Mouse (Mus musculus) cortical plate, adult 2 months (tissue): ENCODE measurements at regions not wholly inside any gene's neighbourhood (a gene's known extent, or its start where the extent isn't known, plus 50 kb on each side); places are given as distances from the start of the nearest gene placed in this dataset.

Source experiments
- H3K27ac ChIP-seq: fragments of 200-500 bp; 2 replicates; pipeline ENCODE4 v1.5.1; 2012; ENCODE audit warnings: low read length, control low read depth, inconsistent platforms; ENCODE audit not compliant: insufficient read depth
- H3K4me1 ChIP-seq: fragments of 200-500 bp; 2 replicates; pipeline ENCODE4 v1.6.1; 2011; ENCODE audit warnings: low read length; ENCODE audit not compliant: control insufficient read depth, insufficient read depth
- H3K4me3 ChIP-seq: fragments of 200-500 bp; 2 replicates; pipeline ENCODE4 v1.5.1; 2011; ENCODE audit warnings: mild to moderate bottlenecking, low read length, control low read depth; ENCODE audit not compliant: insufficient read depth
- CTCF ChIP-seq: fragments of 200-500 bp; IDR thresholded peaks from 2 replicates; pipeline ENCODE4 v1.5.1; 2011; ENCODE audit warnings: mild to moderate bottlenecking, control low read depth, low read length; ENCODE audit not compliant: insufficient read depth; ENCODE audit errors: extremely low read depth
- POLR2A ChIP-seq: fragments of 200-500 bp; IDR thresholded peaks from 2 replicates; pipeline ENCODE4 v1.6.1; 2011; ENCODE audit warnings: mild to moderate bottlenecking, low read length, control low read depth; ENCODE audit not compliant: insufficient read depth; ENCODE audit errors: extremely low read depth

- Histone ChIP-seq H3K4me3 (no peak overlapping the region), H3K4me1 (no peaks in the 10 kb centered on the region), H3K27ac (no peak overlapping the region)
- TF ChIP-seq CTCF (no peak), POLR2A (no peak)
These were observed 54.2 kb upstream of the Plppr5 start for GRCm38 (mm10) chr3:117520461-117520860.

GRCm38 (mm10) chr3:117508090-117508489 is 66.5 kb upstream of the Plppr5 start:
- Histone ChIP-seq H3K4me3 (no peak overlapping the region), H3K4me1 (no peaks in the 10 kb centered on the region), H3K27ac (no peak overlapping the region)
- TF ChIP-seq POLR2A (no peak), CTCF (no peak)

- no peak for TF ChIP-seq POLR2A
- TF ChIP-seq CTCF, result no peak
These were observed 68.4 kb upstream of the Plppr5 start for GRCm38 (mm10) chr3:117506151-117506723.

GRCm38 (mm10) chr3:117501107-117501506 is 73.5 kb upstream of the Plppr5 start:
- Histone ChIP-seq H3K4me3 (no peak overlapping the region), H3K27ac (no peak overlapping the region), H3K4me1 (no peaks in the 10 kb centered on the region)
- TF ChIP-seq CTCF (no peak), POLR2A (no peak)

More at GRCm38 (mm10) chr3:117506151-117506723, 68.4 kb upstream of the Plppr5 start:
- Histone ChIP-seq H3K4me3 (no peak overlapping the region), H3K27ac (no peak overlapping the region), H3K4me1 (no peaks in the 10 kb centered on the region)

- TF ChIP-seq POLR2A (no peak), CTCF (no peak)
- H3K4me3 ChIP-seq, result no peak overlapping the region
- H3K27ac ChIP-seq, result no peak overlapping the region
- no peaks in the 10 kb centered on the region for H3K4me1 ChIP-seq
These were observed 76.3 kb upstream of the Plppr5 start for GRCm38 (mm10) chr3:117498138-117498897.

GRCm38 (mm10) chr3:117494118-117494517 is 80.5 kb upstream of the Plppr5 start:
- Histone ChIP-seq H3K27ac (no peak overlapping the region), H3K4me3 (no peak overlapping the region), H3K4me1 (no peaks in the 10 kb centered on the region)
- TF ChIP-seq POLR2A, result no peak
- TF ChIP-seq CTCF, result peak; percentile 55

- Histone ChIP-seq H3K4me1 (no peaks in the 10 kb centered on the region), H3K4me3 (no peak overlapping the region), H3K27ac (no peak overlapping the region)
- TF ChIP-seq POLR2A, result no peak
- no peak for TF ChIP-seq CTCF
These were observed 87.2 kb upstream of the Plppr5 start for GRCm38 (mm10) chr3:117487281-117488027.

GRCm38 (mm10) chr3:117486351-117486750 is 88.3 kb upstream of the Plppr5 start:
- H3K4me3 ChIP-seq, result no peak overlapping the region
- no peak for TF ChIP-seq CTCF
- TF ChIP-seq POLR2A, result no peak
- H3K27ac ChIP-seq, result no peak overlapping the region
- H3K4me1 ChIP-seq, result no peaks in the 10 kb centered on the region

- Histone ChIP-seq H3K27ac (no peak overlapping the region), H3K4me1 (no peaks in the 10 kb centered on the region), H3K4me3 (no peak overlapping the region)
- TF ChIP-seq POLR2A, result no peak
- TF ChIP-seq CTCF, result no peak
These were observed 94.5 kb upstream of the Plppr5 start for GRCm38 (mm10) chr3:117480131-117480530.

GRCm38 (mm10) chr3:117459507-117459906 is 98.8 kb upstream of the Plppr4 start:
- H3K4me3 ChIP-seq, result no peak overlapping the region
- no peaks in the 10 kb centered on the region for H3K4me1 ChIP-seq
- no peak overlapping the region for H3K27ac ChIP-seq
- TF ChIP-seq POLR2A (no peak), CTCF (no peak)
